21 mouse cellular contexts compared by ENCODE assay signal in genomic region chr2:33065610-33066009, GRCm38 (mm10).
DNase-seq lines count a peak whose midpoint lies in the region; ATAC-seq and TF ChIP-seq lines count a peak whose summit lies in the region.
"Had no signal": no experiment of that assay in that cellular context is flagged by ENCODE, and none has a peak within 500 bp of the region (broad histone marks: within the 10 kb centered on the region; RNA-seq: fewer than 3 reads in every experiment).

No protein-coding gene starts in this region.

- no peak for TF ChIP-seq POLR2A in heart, adult 2 months (IDR thresholded peaks at IDR 0.05; ENCODE audit: insufficient read depth, low read depth, low read length)
- no peak for TF ChIP-seq POLR2A in lung, adult 2 months (IDR thresholded peaks at IDR 0.05; ENCODE audit: borderline replicate concordance, extremely low read depth, low read depth, low read length)

- peak overlapping the region; percentile 34; the same call in 1 of the 2 replicates for H3K27ac ChIP-seq in heart, adult 2 months
- H3K27ac ChIP-seq in heart, embryonic 12.5 days (ENCODE audit: poor library complexity, severe bottlenecking), result no peak overlapping the region
- H3K27ac ChIP-seq in lung, embryonic 14.5 days (ENCODE audit: low read depth), result no peak overlapping the region
- no peak overlapping the region for H3K27ac ChIP-seq in midbrain, embryonic 11.5 days (ENCODE audit: low read depth, low read length)
- H3K27ac ChIP-seq: embryonic facial prominence, embryonic 10.5 days; forebrain, embryonic 13.5 days; gastrocnemius, adult 2 months; hindbrain, embryonic 10.5 days; hindbrain, embryonic 14.5 days; intestine, embryonic 15.5 days had no signal

- intact Hi-C loops in heart, adult 2 months (cut with DNase I), result no loop called here

- ATAC-seq in heart, embryonic 12.5 days (ENCODE audit: insufficient number of reproducible peaks, low FRiP score), result no peak
- ATAC-seq in lung, embryonic 14.5 days (ENCODE audit: insufficient read depth), result no peak
- ATAC-seq in midbrain, embryonic 11.5 days (ENCODE audit: low FRiP score), result no peak
- ATAC-seq: forebrain, embryonic 13.5 days; forebrain, postnatal 0 days; intestine, embryonic 15.5 days had no signal

- H3K4me3 ChIP-seq in heart, adult 2 months, result no peak overlapping the region
- no peak overlapping the region for H3K4me3 ChIP-seq in heart, embryonic 12.5 days
- no peak overlapping the region for H3K4me3 ChIP-seq in lung, embryonic 14.5 days (ENCODE audit: low read depth, low read length)
- no peak overlapping the region for H3K4me3 ChIP-seq in lung, adult 2 months (replicated peaks; ENCODE audit: extremely low read depth, low read depth, low read length)
- no peak overlapping the region for H3K4me3 ChIP-seq in midbrain, embryonic 11.5 days (ENCODE audit: low read depth, low read length)
- H3K4me3 ChIP-seq: embryonic facial prominence, embryonic 10.5 days; forebrain, embryonic 13.5 days; gastrocnemius, adult 2 months; hindbrain, embryonic 10.5 days; intestine, embryonic 15.5 days had no signal

- H3K9me3 ChIP-seq in heart, embryonic 12.5 days (replicated peaks), result no peaks in the 10 kb centered on the region
- H3K9me3 ChIP-seq in lung, embryonic 14.5 days (ENCODE audit: low read depth, low read length), result no peaks in the 10 kb centered on the region
- no peaks in the 10 kb centered on the region for H3K9me3 ChIP-seq in midbrain, embryonic 11.5 days (ENCODE audit: control insufficient read depth, low read length)
- H3K9me3 ChIP-seq: embryonic facial prominence, embryonic 10.5 days; forebrain, embryonic 13.5 days; hindbrain, embryonic 10.5 days; intestine, embryonic 15.5 days had no signal

- TF ChIP-seq CTCF in heart, adult 2 months (IDR thresholded peaks at IDR 0.05), result no peak
- TF ChIP-seq CTCF in lung, embryonic 14.5 days (IDR thresholded peaks at IDR 0.05; ENCODE audit: low read depth), result no peak
- TF ChIP-seq CTCF in lung, adult 2 months (IDR thresholded peaks at IDR 0.05; ENCODE audit: insufficient read depth, low read length), result no peak

- no peaks in the 10 kb centered on the region for H3K27me3 ChIP-seq in heart, adult 2 months (ENCODE audit: control insufficient read depth, insufficient read depth, low read length)
- no peaks in the 10 kb centered on the region for H3K27me3 ChIP-seq in heart, embryonic 12.5 days (replicated peaks)
- H3K27me3 ChIP-seq in lung, embryonic 14.5 days (ENCODE audit: insufficient read depth, low read length), result no peaks in the 10 kb centered on the region
- no peaks in the 10 kb centered on the region for H3K27me3 ChIP-seq in midbrain, embryonic 11.5 days (ENCODE audit: control insufficient read depth, insufficient read depth, low read length)
- H3K27me3 ChIP-seq: forebrain, embryonic 13.5 days; intestine, embryonic 15.5 days had no signal

- peak in 1 of 2 experiments; percentile 11 for DNase-seq in heart, adult 2 months
- peak; percentile 9 for DNase-seq in lung, embryonic 14.5 days
- DNase-seq in lung, adult 2 months, result no peak
- DNase-seq in lung, postnatal 14 days, result peak; percentile 18
- no peak for DNase-seq in kidney, adult 9 months
- no peak for DNase-seq in neural tube, embryonic 10.5 days (ENCODE audit: extremely low spot score, low spot score)
- DNase-seq in midbrain, embryonic 11.5 days (ENCODE audit: low spot score, missing footprints), result no peak
- DNase-seq: adrenal gland, adult 8-10 months; adrenal gland, postnatal 36 days; cerebellum, adult 2 months; cerebellum, postnatal 10 days; forebrain, postnatal 0 days; gastrocnemius, adult 2 months; gastrocnemius, postnatal 36 days had no signal

- H3K9ac ChIP-seq in heart, adult 2 months (ENCODE audit: low read depth, low read length), result no peak overlapping the region
- H3K9ac ChIP-seq in heart, embryonic 12.5 days, result no peak overlapping the region
- no peak overlapping the region for H3K9ac ChIP-seq in lung, embryonic 14.5 days
- no peak overlapping the region for H3K9ac ChIP-seq in midbrain, embryonic 11.5 days (ENCODE audit: low read length)
- H3K9ac ChIP-seq: forebrain, embryonic 13.5 days; forebrain, postnatal 0 days; hindbrain, embryonic 14.5 days; intestine, embryonic 15.5 days had no signal

- no peaks in the 10 kb centered on the region for H3K79me2 ChIP-seq in heart, adult 2 months (replicated peaks; ENCODE audit: control insufficient read depth, insufficient read depth, low read length)

- H3K4me2 ChIP-seq in heart, embryonic 12.5 days, result no peak overlapping the region
- no peak overlapping the region for H3K4me2 ChIP-seq in lung, embryonic 14.5 days
- H3K4me2 ChIP-seq in midbrain, embryonic 11.5 days, result no peak overlapping the region
- H3K4me2 ChIP-seq: forebrain, embryonic 13.5 days; heart, embryonic 11.5 days; hindbrain, embryonic 14.5 days; intestine, embryonic 15.5 days had no signal

- H3K36me3 ChIP-seq in heart, adult 2 months (ENCODE audit: control insufficient read depth, insufficient read depth, low read length), result peaks cover 3% of the 10 kb centered on the region; the same call in 1 of the 2 replicates
- H3K36me3 ChIP-seq in heart, embryonic 12.5 days, result no peaks in the 10 kb centered on the region
- H3K36me3 ChIP-seq in lung, embryonic 14.5 days (ENCODE audit: insufficient read depth), result no peaks in the 10 kb centered on the region
- H3K36me3 ChIP-seq in midbrain, embryonic 11.5 days (ENCODE audit: control insufficient read depth, insufficient read depth, low read length), result no peaks in the 10 kb centered on the region
- H3K36me3 ChIP-seq: embryonic facial prominence, embryonic 10.5 days; hindbrain, embryonic 10.5 days; intestine, embryonic 15.5 days had no signal

- 49% methylated on average over 1 of the region's 1 CpGs for WGBS in heart, adult 2 months
- WGBS in heart, embryonic 12.5 days, result 65% methylated on average over 1 of the region's 1 CpGs
- 47% methylated on average over 1 of the region's 1 CpGs for WGBS in lung, embryonic 14.5 days
- 51% methylated on average over 1 of the region's 1 CpGs for WGBS in lung, adult 2 months
- WGBS in midbrain, embryonic 11.5 days, result 75% methylated on average over 1 of the region's 1 CpGs

- peaks cover 5% of the 10 kb centered on the region for H3K4me1 ChIP-seq in heart, adult 2 months (ENCODE audit: control insufficient read depth, insufficient read depth, low read length)
- peaks cover 21% of the 10 kb centered on the region for H3K4me1 ChIP-seq in heart, embryonic 12.5 days (replicated peaks)
- no peaks in the 10 kb centered on the region for H3K4me1 ChIP-seq in lung, embryonic 14.5 days (ENCODE audit: insufficient read depth)
- H3K4me1 ChIP-seq in lung, adult 2 months (ENCODE audit: control insufficient read depth, insufficient read depth, low read length), result peaks cover 3% of the 10 kb centered on the region; the same call in 1 of the 2 replicates
- no peaks in the 10 kb centered on the region for H3K4me1 ChIP-seq in midbrain, embryonic 11.5 days (ENCODE audit: control insufficient read depth, insufficient read depth, low read length)
- H3K4me1 ChIP-seq: embryonic facial prominence, embryonic 10.5 days; intestine, embryonic 15.5 days had no signal

- no peak for TF ChIP-seq EP300 in heart, adult 2 months (IDR thresholded peaks at IDR 0.05; ENCODE audit: insufficient read depth, low read depth, low read length)

Comparison
In these comparisons a context has a peak if more than half of its experiments do, and no peak if none do; other contexts are left out.
1. DNase-seq: peak in lung, embryonic 14.5 days (single experiment) and lung, postnatal 14 days (single experiment); none in lung, adult 2 months (single experiment), kidney, adult 9 months (single experiment), neural tube, embryonic 10.5 days (single experiment) and midbrain, embryonic 11.5 days (single experiment).